Mouse (Mus musculus) stomach, postnatal 0 days (tissue): ENCODE data around the gene S100g.

Source experiments
- CTCF ChIP-seq: IDR thresholded peaks from 2 replicates; pipeline ENCODE4 v1.5.1; 2016; ENCODE audit warnings: antibody characterized with exemption, low read depth, mild to moderate bottlenecking, moderate library complexity
- EP300 ChIP-seq: optimal IDR thresholded peaks from 2 replicates; pipeline ENCODE3; 2016; ENCODE audit warnings: antibody characterized with exemption

DNA sequence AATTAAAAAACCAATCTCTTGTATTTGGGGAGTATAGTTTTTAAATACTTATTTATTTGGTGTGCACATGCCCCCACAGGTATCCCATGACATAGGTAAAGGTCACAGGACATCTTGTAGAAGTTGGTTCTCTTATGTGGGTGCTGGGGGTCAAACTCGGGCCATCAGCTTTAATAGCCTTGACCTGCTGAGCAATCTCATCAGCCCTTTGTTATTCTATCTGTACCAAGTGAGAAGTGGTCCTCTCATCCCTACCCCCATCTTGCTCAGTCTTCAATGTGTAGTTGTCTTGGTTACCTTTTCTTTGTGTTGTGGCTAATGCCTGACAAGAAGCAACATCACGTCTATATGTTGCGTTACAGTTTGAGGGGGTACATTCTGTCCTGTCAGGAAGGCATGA lies 6.5 kb downstream of the S100g start:
- TF ChIP-seq CTCF = no peak
- no peak for TF ChIP-seq EP300
